Mouse (Mus musculus): ENCODE data around the gene Cebpe.

Cebpe gene

DNA sequence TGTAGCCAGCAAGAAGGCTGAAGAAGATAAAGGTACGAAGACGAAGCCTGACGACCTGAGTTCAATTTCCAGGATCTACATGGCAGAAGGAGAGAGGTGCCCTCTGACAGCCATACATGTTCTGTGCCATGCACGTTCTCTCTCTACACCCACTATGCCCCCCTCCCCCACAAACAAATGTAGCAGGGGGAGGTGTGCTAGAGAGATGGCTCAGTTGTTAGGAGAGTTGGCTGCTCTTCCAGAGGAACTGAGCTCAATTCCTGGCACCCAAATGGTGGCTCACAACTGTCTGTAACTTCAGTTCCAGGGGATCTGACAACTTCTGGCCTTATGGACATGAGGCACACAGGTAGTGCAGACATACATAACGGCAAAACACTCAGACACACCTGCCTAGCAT is 35.7 kb downstream of the Cebpe start:
- DNase-seq (ENCODE audit: low spot score) = no peak

DNA sequence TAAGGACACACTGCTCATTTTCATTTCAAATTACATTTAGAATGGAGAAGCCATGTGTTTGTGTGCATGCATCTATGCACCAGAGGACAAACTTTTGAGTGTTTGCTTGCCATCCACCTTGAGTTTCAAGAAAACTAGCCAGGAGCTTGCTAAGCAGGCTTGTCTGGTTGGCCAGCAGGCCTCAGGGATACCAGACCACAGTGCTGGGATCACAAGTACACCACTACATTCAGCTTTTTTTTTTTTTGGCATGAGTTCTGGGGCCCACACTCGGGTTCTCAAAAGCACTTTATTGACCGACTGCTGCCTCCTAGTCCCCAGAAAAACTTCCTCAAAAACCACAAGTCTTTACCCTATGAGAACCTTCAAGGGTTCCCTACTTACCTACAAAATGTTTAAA is 37.7 kb downstream of the Cebpe start:
- DNase-seq (ENCODE audit: low spot score) = no peak

DNA sequence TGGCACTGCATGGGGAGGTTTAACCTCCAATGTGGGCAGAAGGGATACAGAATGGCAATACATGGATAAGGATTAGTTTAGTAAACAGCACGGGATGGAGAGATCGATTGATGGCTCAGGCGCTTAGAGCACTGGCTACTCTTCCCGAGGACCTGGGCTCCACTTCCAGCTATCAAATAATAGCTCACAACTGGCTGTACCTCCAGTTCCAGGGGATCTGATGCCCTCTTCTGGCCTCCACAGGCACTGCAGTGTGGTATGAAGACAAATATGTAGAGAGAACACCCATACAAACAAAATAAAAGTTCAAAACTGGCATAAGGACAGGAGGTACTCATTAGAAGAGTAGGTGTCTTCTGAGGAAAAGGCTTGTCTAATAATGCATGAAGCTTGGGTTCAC is 42.6 kb downstream of the Cebpe start:
- peak; percentile 65 for DNase-seq (ENCODE audit: low spot score)

DNA sequence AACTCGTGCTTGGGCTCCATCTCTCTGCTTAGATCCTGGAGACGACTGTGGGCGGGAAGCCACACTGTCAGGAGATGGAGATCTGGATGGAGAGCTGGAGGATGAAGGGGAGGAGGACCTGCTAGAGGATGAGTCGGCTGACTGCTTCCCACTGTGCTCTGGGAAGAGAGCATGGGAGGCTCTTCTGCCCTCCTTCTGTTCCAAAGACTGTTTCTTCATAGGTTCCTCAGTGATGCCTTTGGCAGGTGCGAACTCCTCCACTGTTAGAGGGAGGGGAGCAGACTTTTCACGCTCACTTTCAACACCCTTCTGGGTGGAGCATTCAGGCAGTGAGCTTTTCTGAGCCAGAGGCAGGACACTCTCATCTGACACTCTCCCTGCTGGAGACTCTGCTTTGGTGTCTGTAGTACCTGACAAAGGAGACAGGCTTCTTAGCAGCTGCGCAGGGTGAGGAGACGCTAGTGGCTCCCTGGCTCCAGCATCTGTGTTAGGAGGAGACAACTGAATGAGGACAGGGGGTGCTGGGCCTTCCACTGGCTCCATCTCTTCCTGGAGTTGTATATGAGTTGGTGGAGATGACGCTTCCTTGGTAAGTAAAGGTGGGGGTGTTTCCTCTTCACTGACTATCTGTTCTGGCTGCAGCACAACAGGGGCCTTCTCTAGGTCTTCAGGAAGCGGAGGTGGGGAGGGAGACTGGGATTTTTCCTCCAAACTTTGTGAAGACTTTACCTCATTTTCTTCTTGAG is 47.3 kb downstream of the Cebpe start:
- no peak for DNase-seq (ENCODE audit: low spot score)
